Mouse (Mus musculus) c-Kit-positive CD71-positive TER-119-negative erythroid progenitor cells, embryonic 14.5 days (primary cell): ENCODE measurements around the gene Cmtm4.

Source experiments
- DNase-seq: peaks from one replicate; pipeline ENCODE4 v3.0.0-alpha.2; 2013; ENCODE audit warnings: low read depth

The Cmtm4 gene

GRCm38 (mm10) chr8:104395703-104396357 is at the start of gene Cmtm4:
TSS of gene Cmtm4 (minus strand) at chr8:104395807.
- peak; percentile 15 for DNase-seq

GRCm38 (mm10) chr8:104445248-104445647 is 49.6 kb upstream of the Cmtm4 start:
- DNase-seq = no peak

- DNase-seq = no peak
These were observed 47.6 kb upstream of the Cmtm4 start for GRCm38 (mm10) chr8:104443125-104443679.

- peak; percentile 79 for DNase-seq
These were observed 46.9 kb upstream of the Cmtm4 start, which contains the start of gene Dync1li2 for GRCm38 (mm10) chr8:104442299-104443124. TSS of gene Dync1li2 (minus strand) at chr8:104443047.

- DNase-seq = no peak
These were observed 46.0 kb upstream of the Cmtm4 start for GRCm38 (mm10) chr8:104441613-104442012.

GRCm38 (mm10) chr8:104439461-104439860 is 43.9 kb upstream of the Cmtm4 start:
- DNase-seq = no peak

- no peak for DNase-seq
These were observed 42.0 kb upstream of the Cmtm4 start for GRCm38 (mm10) chr8:104437494-104438135.

GRCm38 (mm10) chr8:104436591-104436990 is 41.0 kb upstream of the Cmtm4 start:
- DNase-seq = no peak

- no peak for DNase-seq
These were observed 40.4 kb upstream of the Cmtm4 start for GRCm38 (mm10) chr8:104436038-104436437.

GRCm38 (mm10) chr8:104434826-104435354 is 39.3 kb upstream of the Cmtm4 start:
- DNase-seq = no peak

- peak; percentile 39 for DNase-seq
These were observed 38.7 kb upstream of the Cmtm4 start for GRCm38 (mm10) chr8:104434275-104434674.

GRCm38 (mm10) chr8:104433191-104433842 is 37.7 kb upstream of the Cmtm4 start:
- no peak for DNase-seq

- DNase-seq = no peak
These were observed 37.0 kb upstream of the Cmtm4 start for GRCm38 (mm10) chr8:104432656-104433055.

- no peak for DNase-seq
These were observed 34.6 kb upstream of the Cmtm4 start for GRCm38 (mm10) chr8:104430230-104430629.

- no peak for DNase-seq
These were observed 32.1 kb upstream of the Cmtm4 start for GRCm38 (mm10) chr8:104427703-104428102.

GRCm38 (mm10) chr8:104422313-104422712 is 26.7 kb upstream of the Cmtm4 start:
- no peak for DNase-seq

- no peak for DNase-seq
These were observed 20.4 kb upstream of the Cmtm4 start for GRCm38 (mm10) chr8:104416022-104416421.

- no peak for DNase-seq
These were observed 18.6 kb upstream of the Cmtm4 start for GRCm38 (mm10) chr8:104414204-104414603.

- DNase-seq = no peak
These were observed 18.2 kb upstream of the Cmtm4 start for GRCm38 (mm10) chr8:104413770-104414169.

- DNase-seq = no peak
These were observed 17.4 kb upstream of the Cmtm4 start for GRCm38 (mm10) chr8:104412805-104413532.

GRCm38 (mm10) chr8:104411972-104412371 is 16.4 kb upstream of the Cmtm4 start:
- DNase-seq = no peak
